Mouse (Mus musculus) liver, postnatal 0 days (tissue): ENCODE data around the gene Nwd2. TPM values are rescaled to one million over a fixed set of nuclear protein-coding genes. Genes with fewer than 3 reads are reported as not detected.
A peak's percentile ranks its signal among the peaks of the same experiment; 100 is the strongest.

Experiments
- ATAC-seq: fragments of 200-750 bp; cut with Nextera tagmentation; 2 replicates; pipeline ENCODE4 v1.8.0; 2017; ENCODE audit warnings: mild to moderate bottlenecking, moderate library complexity
- DNase-seq: peaks from one replicate; pipeline ENCODE4 v3.0.0-alpha.2; 2016
- H3K27ac ChIP-seq: fragments of 300-500 bp; sonication (generic); 2 replicates; pipeline ENCODE4 v1.5.1; 2014; ENCODE audit warnings: antibody characterized with exemption, moderate library complexity, mild to moderate bottlenecking, low read depth
- H3K27me3 ChIP-seq: fragments of 300-500 bp; sonication (generic); 2 replicates; pipeline ENCODE4 v1.6.1; 2014; ENCODE audit warnings: low read length, control low read depth, mixed read lengths; ENCODE audit not compliant: insufficient read depth
- H3K36me3 ChIP-seq: fragments of 300-500 bp; sonication (generic); replicated peaks from 2 replicates; pipeline ENCODE4 v1.6.1; 2014; ENCODE audit warnings: mild to moderate bottlenecking, control low read depth, low read length, moderate library complexity, mixed read lengths; ENCODE audit not compliant: insufficient read depth
- H3K4me1 ChIP-seq: fragments of 300-500 bp; sonication (generic); 2 replicates; pipeline ENCODE4 v1.6.1; 2014; ENCODE audit warnings: antibody characterized with exemption, mild to moderate bottlenecking, control low read depth; ENCODE audit not compliant: insufficient read depth
- H3K4me2 ChIP-seq: fragments of 300-500 bp; sonication (generic); 2 replicates; pipeline ENCODE4 v1.6.1; 2014; ENCODE audit warnings: low read depth, mild to moderate bottlenecking, low read length, moderate library complexity, mixed read lengths
- H3K4me3 ChIP-seq: fragments of 300-500 bp; sonication (generic); 2 replicates; pipeline ENCODE4 v1.5.1; 2014; ENCODE audit warnings: low read depth, low read length
- H3K9ac ChIP-seq: fragments of 300-500 bp; sonication (generic); replicated peaks from 2 replicates; pipeline ENCODE4 v1.6.1; 2014; ENCODE audit warnings: mild to moderate bottlenecking, moderate library complexity
- H3K9me3 ChIP-seq: fragments of 300-500 bp; sonication (generic); 2 replicates; pipeline ENCODE4 v1.6.1; 2016; ENCODE audit warnings: mild to moderate bottlenecking, control low read depth, low read length, mixed read lengths
- CTCF ChIP-seq: sonication (generic); IDR thresholded peaks from 2 replicates; pipeline ENCODE4 v1.5.1; 2016; ENCODE audit warnings: antibody characterized with exemption, low read depth
- EP300 ChIP-seq: IDR thresholded peaks from 2 replicates; pipeline ENCODE4 v1.6.1; 2016; ENCODE audit warnings: antibody characterized with exemption, low read depth, mild to moderate bottlenecking
- WGBS: fragments of 180-500 bp; shearing (Covaris S2); extraction: QIAGEN DNeasy Blood & Tissue Kit; methylation state at CpG from one replicate; pipeline ENCODE4 v1.1.7; 2014; ENCODE audit not compliant: insufficient replicate concordance; 5-methylcytosine and 5-hydroxymethylcytosine counted together
- polyA plus RNA-seq: library from polyadenylated mRNA; unstranded; fragments of >200 nt; fragmentation: Nextera tagmentation; extraction: Ambion mirVana; gene quantifications from 2 replicates; pipeline ENCODE4 v1.2.1, GENCODE M21; 2015

The Nwd2 gene
- polyA plus RNA-seq, 1 experiment from 2014 or later = 0.06 TPM

DNA sequence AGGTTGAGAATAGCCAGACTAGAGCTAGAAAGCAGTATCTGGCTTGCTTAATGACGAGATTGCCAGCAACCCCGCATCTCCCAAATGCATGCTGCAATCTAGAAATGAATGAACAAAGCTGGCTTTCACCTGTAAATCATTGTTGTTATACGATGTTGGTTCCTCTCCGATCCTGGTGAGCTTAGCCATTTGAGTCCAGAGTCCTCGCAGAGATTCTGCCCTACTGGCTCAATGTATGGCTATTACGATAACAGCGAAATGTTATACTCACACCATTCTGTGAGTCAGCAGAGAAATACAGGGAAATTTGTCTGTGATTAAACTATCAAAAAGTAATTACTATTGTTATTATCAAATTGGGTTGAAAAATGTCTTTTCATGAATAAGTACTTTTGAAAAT, 167.7 kb downstream of the Nwd2 start:
- no peak for TF ChIP-seq CTCF
- TF ChIP-seq EP300 = no peak
- WGBS = 67% methylated on average over 7 of the region's 7 CpGs
- no peak overlapping the region for H3K4me2 ChIP-seq
- H3K9ac ChIP-seq = no peak overlapping the region
- H3K4me1 ChIP-seq = peaks cover 42% of the 10 kb centered on the region
- no peaks in the 10 kb centered on the region for H3K27me3 ChIP-seq
- ATAC-seq (peak; percentile 7; the same call in 1 of the 2 replicates), DNase-seq (no peak)
- H3K27ac ChIP-seq = no peak overlapping the region
- no peaks in the 10 kb centered on the region for H3K36me3 ChIP-seq
- H3K4me3 ChIP-seq = no peak overlapping the region
- no peaks in the 10 kb centered on the region for H3K9me3 ChIP-seq

DNA sequence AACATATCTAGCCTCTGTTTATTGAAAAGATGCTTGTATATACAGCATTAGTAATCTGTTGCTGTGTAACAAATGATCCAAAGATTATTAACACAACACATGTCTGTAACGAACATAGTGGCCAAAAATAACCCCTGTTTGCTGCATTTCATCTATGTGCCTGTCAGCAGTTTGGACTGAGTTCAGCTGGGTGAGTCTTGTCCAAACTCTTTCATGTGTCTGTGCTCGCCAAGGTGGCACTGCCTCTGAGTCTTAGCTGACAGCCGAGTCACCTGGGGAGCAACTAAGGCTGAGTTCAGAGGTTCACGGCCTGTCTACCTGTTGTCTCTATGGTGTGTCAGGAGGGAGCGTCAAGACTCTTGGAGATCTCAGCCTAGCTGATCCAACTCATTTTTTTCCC, 168.4 kb downstream of the Nwd2 start:
- TF ChIP-seq EP300 (no peak), CTCF (no peak)
- peaks cover 48% of the 10 kb centered on the region for H3K4me1 ChIP-seq
- H3K9me3 ChIP-seq = no peaks in the 10 kb centered on the region
- no peak for DNase-seq
- H3K4me2 ChIP-seq = no peak overlapping the region
- H3K36me3 ChIP-seq = no peaks in the 10 kb centered on the region
- H3K27me3 ChIP-seq = no peaks in the 10 kb centered on the region
- no peak for ATAC-seq
- peak overlapping the region; percentile 53; the same call in 1 of the 2 replicates for H3K27ac ChIP-seq
- no peak overlapping the region for H3K9ac ChIP-seq
- no peak overlapping the region for H3K4me3 ChIP-seq
- 64% methylated on average over 5 of the region's 5 CpGs for WGBS

DNA sequence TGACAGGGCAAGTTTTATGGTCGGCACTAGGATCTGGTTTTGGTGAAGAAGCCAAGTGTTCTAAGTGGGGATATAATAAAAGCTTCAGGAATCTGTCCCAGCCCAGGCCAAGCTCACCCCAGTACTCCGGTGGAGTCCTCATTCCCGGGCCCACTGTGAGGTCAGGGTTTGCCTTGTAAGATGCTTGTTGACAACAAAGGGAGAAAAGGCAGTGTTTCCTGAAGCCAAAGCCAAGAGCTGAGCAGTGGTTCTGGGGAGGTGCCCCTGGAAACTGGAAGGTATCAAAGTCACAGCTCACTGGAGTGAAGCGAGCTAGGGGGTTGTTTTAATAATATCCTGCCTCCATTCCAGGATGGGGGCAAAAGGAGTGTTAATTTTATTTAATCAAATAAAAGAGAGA, 170.1 kb downstream of the Nwd2 start:
- Histone ChIP-seq H3K27me3 (no peaks in the 10 kb centered on the region), H3K9ac (no peak overlapping the region), H3K4me1 (peaks cover 49% of the 10 kb centered on the region), H3K4me3 (no peak overlapping the region), H3K4me2 (no peak overlapping the region), H3K27ac (no peak overlapping the region; the same call in 1 of the 2 replicates), H3K36me3 (no peaks in the 10 kb centered on the region), H3K9me3 (no peaks in the 10 kb centered on the region)
- ATAC-seq (no peak), DNase-seq (no peak)
- WGBS = 59% methylated on average over 4 of the region's 4 CpGs
- TF ChIP-seq EP300 (no peak), CTCF (no peak)

DNA sequence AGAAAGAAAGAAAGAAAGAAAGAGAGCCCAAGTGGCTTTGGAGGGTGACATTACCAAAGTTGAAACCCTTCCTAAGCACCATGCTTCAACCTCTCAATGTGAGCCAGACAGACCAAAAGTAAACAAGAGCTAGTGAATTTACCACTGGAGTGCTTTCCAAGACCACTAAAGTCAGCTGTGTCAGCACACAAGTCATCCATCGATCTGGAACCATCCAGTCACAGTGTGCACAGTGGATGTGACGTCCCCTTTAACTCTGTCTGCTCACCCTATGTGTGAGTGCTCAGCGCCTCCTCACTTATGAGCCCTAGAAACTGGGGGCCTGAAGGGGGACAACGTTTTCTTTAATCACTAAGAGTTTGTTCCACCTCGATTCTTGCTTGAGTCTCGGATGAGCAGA, 170.6 kb downstream of the Nwd2 start:
- WGBS = 70% methylated on average over 6 of the region's 6 CpGs
- Histone ChIP-seq H3K9me3 (no peaks in the 10 kb centered on the region), H3K36me3 (no peaks in the 10 kb centered on the region), H3K4me2 (no peak overlapping the region), H3K27ac (no peak overlapping the region; the same call in 1 of the 2 replicates), H3K27me3 (no peaks in the 10 kb centered on the region), H3K4me3 (no peak overlapping the region), H3K4me1 (peaks cover 54% of the 10 kb centered on the region), H3K9ac (no peak overlapping the region)
- no peak for ATAC-seq
- TF ChIP-seq EP300 (no peak), CTCF (no peak)
- no peak for DNase-seq

DNA sequence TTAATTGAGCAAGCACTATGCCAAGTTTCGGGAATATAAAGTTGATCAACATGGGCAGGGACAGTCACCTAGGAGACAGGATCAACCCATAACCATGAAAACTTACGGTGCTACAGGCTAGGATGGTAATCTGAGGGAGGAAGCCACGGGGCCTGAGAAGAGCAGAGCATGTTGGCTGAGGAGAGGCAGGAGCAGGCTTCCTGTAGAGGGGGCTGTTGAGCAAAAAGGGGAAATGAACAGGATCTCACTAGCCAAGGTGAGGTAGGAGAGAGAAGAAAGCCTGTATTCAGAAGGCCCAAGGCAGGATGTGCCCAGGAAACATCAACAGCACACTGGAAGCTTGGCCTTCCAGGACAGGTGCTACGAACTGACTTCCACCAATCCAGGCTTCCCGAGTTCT, 172.3 kb downstream of the Nwd2 start:
- DNase-seq = peak; percentile 46
- no peak overlapping the region for H3K4me2 ChIP-seq
- H3K4me3 ChIP-seq = no peak overlapping the region
- TF ChIP-seq CTCF = peak; percentile 69
- no peak for TF ChIP-seq EP300
- H3K36me3 ChIP-seq = no peaks in the 10 kb centered on the region
- H3K27me3 ChIP-seq = no peaks in the 10 kb centered on the region
- peak; percentile 14; the same call in 1 of the 2 replicates for ATAC-seq
- H3K9ac ChIP-seq = no peak overlapping the region
- peaks cover 64% of the 10 kb centered on the region for H3K4me1 ChIP-seq
- H3K27ac ChIP-seq = peak overlapping the region; percentile 69
- WGBS = 64% methylated on average over 5 of the region's 5 CpGs
- no peaks in the 10 kb centered on the region for H3K9me3 ChIP-seq

DNA sequence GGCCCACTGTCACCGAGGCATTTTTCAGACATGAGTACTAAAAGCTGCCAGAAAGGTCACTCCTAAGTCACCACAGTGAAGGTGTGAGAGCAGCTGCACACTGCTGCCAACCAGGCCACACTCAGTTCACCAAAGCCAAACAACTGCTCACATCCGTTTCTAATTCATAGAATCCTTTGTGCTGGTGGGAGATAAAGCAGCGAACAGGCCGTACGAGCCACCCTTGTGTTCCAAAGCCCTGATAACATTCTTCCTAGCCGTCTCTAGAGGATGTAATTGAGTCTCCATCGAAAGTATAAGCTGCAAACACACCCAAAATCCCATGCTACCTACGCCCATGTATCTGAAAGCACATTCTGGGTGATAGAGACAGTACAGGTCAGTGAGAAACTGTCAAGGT, 173.0 kb downstream of the Nwd2 start:
- TF ChIP-seq CTCF (no peak), EP300 (peak; percentile 91)
- no peak for DNase-seq
- peak overlapping the region; percentile 78 for H3K27ac ChIP-seq
- no peak overlapping the region for H3K4me3 ChIP-seq
- 43% methylated on average over 8 of the region's 8 CpGs for WGBS
- H3K36me3 ChIP-seq = no peaks in the 10 kb centered on the region
- H3K27me3 ChIP-seq = no peaks in the 10 kb centered on the region
- no peak overlapping the region; the same call in 1 of the 2 replicates for H3K9ac ChIP-seq
- no peak overlapping the region for H3K4me2 ChIP-seq
- ATAC-seq = peak; percentile 77
- H3K4me1 ChIP-seq = peaks cover 68% of the 10 kb centered on the region
- no peaks in the 10 kb centered on the region for H3K9me3 ChIP-seq
